Mouse (Mus musculus): ENCODE measurements around the gene Gm49510. TPM values are rescaled to one million over a fixed set of nuclear protein-coding genes. Genes with fewer than 3 reads are reported as not detected.

Gene Gm49510
- total RNA-seq, 2 experiments from 2014 or later: not detected

DNA sequence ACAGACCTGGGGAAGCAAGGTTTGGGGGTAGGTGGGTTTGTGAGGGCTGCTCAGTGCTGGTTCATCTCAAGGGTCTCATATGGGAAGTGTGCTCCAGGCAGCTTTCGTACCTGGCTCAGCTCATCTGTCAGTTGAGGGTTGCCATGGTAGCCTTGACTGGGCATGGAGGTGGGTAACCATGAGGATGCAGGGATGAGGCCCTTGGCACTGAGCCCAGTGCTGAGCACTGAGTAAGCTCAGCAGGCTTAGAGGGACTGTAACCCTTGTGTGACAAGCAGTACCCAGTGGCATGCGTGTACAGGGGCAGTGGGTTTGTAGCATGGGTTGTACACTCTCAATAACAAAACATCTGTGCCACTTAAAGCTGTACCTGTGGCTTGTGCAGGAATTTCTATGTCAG is 38.5 kb downstream of the Gm49510 start:
- DNase-seq (ENCODE audit: low spot score in 2 of 2): no peak

- DNase-seq (ENCODE audit: low spot score in 2 of 2): no peak
These were observed 40.9 kb downstream of the Gm49510 start for GRCm38 (mm10) chr15:78940325-78940724.

- DNase-seq (ENCODE audit: low spot score in 2 of 2): peak; percentile 83 to 84
These were observed 43.2 kb downstream of the Gm49510 start for GRCm38 (mm10) chr15:78942663-78943062.

- no peak for DNase-seq (ENCODE audit: low spot score in 2 of 2)
These were observed 46.8 kb downstream of the Gm49510 start for GRCm38 (mm10) chr15:78946232-78946631.

GRCm38 (mm10) chr15:78947657-78948056 is 48.2 kb downstream of the Gm49510 start, which contains the start of gene Triobp:
Gene Triobp, plus strand, starts transcription at chr15:78947724.
- DNase-seq (ENCODE audit: low spot score in 2 of 2): peak; percentile 69 to 75

DNA sequence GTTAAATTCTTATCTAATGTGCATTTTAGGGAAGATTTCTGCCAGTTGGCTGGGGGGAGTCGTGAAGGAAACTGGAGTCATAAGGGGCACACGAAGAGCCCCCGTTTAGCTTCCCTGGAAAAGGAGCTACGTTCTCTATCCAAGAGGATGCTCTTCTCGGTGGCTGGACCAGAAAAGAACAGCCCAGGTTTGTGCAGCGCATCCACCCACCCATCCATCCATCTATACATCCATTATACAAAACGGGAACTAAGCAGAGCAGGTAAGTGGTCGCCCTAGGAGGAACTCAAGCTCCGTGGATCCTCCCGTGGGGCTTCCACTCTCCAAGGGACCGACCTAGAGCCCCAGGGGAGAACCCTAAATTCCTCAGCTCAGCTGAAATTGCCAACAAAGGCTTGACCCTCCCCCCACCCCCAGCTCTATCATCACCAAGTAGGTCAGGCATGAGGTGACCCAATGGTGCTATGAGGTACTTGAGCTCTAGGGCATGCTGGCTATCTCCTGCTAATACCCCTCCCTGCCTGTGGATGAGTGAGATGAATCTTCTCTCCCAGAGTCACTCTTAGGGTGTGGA is 48.8 kb downstream of the Gm49510 start:
- no peak for DNase-seq (ENCODE audit: low spot score in 2 of 2)

GRCm38 (mm10) chr15:78948883-78949282 is 49.4 kb downstream of the Gm49510 start:
- no peak for DNase-seq (ENCODE audit: low spot score in 2 of 2)

- no peak for DNase-seq (ENCODE audit: low spot score in 2 of 2)
These were observed 56.2 kb downstream of the Gm49510 start for GRCm38 (mm10) chr15:78955663-78956062.

DNA sequence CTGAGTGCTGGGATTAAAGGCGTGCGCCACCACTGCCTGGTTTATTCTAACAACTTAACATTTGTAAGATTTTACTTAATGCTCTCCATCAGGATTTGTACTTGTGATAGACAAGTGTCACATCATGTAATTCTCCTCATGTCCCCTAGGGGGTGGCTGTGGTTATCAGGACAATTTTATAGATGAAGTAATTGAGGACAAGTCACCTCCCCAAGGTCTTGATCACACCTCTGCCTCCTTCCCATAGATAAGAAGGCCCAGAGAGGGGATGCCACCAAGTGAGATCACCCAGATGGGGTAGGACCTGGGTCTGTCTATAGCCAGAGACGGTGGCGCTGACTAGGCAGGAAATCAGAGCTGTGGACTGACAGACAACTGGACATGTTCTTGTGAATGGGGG is 56.9 kb downstream of the Gm49510 start:
- no peak for DNase-seq (ENCODE audit: low spot score in 2 of 2)

GRCm38 (mm10) chr15:78957021-78957420 is 57.6 kb downstream of the Gm49510 start:
- DNase-seq (ENCODE audit: low spot score in 2 of 2): no peak

GRCm38 (mm10) chr15:78959537-78959936 is 60.1 kb downstream of the Gm49510 start:
- no peak for DNase-seq (ENCODE audit: low spot score in 2 of 2)

- DNase-seq (ENCODE audit: low spot score in 2 of 2): peak in 1 of 2 experiments; percentile 49
These were observed 60.6 kb downstream of the Gm49510 start for GRCm38 (mm10) chr15:78960088-78960487.

DNA sequence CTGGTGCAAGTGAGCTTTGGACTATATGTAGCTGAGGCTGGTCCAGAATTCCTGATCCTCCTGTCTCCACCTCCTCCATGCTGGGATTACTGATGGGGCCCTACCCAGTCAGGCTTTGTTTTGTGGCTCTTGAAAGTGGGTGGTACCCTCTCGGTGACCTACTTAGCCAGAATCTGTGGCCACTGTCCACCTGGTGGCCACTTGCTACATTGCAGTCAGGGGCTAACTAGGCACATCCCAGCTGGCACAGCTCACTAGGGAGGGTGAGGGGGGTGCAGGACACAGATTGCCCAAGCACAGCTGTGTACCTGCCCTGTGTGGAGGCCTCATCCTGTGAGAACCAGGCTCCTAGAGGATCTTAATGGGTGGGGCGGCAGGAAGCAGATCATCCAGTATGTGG is 63.4 kb downstream of the Gm49510 start:
- DNase-seq (ENCODE audit: low spot score in 2 of 2): peak; percentile 68 to 73

Small RNA genes within 50 kb of the gene (microRNA-seq; reads per million reads assigned to microRNA genes)
- gene Mir6955 (ENCODE audit: borderline number of aligned reads in 2 of 2): 0 to 0.47 reads per million in 2 experiments

Other genes with a start within 250 kb of the Gm49510 start
- 1 to 10 TPM; 1.8 to 3.4 TPM for gene Elfn2, start 180.9 kb upstream of the Gm49510 start, total RNA-seq (2021)
- 10 to 100 TPM; 11.8 to 21.4 TPM for gene Mfng, start 126.2 kb upstream of the Gm49510 start, total RNA-seq (2021)
- 1 to 10 TPM; 5.6 to 8.1 TPM for gene Card10, start 96.6 kb upstream of the Gm49510 start, total RNA-seq (2021)
- 10 to 100 TPM; 36.2 to 53.1 TPM for gene Cdc42ep1, start 57.0 kb upstream of the Gm49510 start, total RNA-seq (2021)
- gene Lgals2, start 44.1 kb upstream of the Gm49510 start, total RNA-seq (2021): under 1 TPM in 1 of 2 experiments, not detected in 1; 0.54 TPM
- 10 to 100 TPM; 55.2 to 57.2 TPM for gene Gga1, start 22.5 kb upstream of the Gm49510 start, total RNA-seq (2021)
- 1 to 10 TPM; 4.1 to 6.5 TPM for gene Sh3bp1, start 101 bp downstream of the Gm49510 start, total RNA-seq (2021)
- 1 to 10 TPM; 3.1 to 5.4 TPM for gene Pdxp, start 14.3 kb downstream of the Gm49510 start, total RNA-seq (2021)
- gene Lgals1, start 27.1 kb downstream of the Gm49510 start, total RNA-seq (2021): 100 to 1,000 TPM; 300 to 824 TPM
- gene Nol12, start 35.3 kb downstream of the Gm49510 start, total RNA-seq (2021): 10 to 100 TPM; 41.2 to 47.0 TPM
- 100 to 1,000 TPM in 1 of 2 experiments, 10 to 100 TPM in 1; 97.1 to 105 TPM for gene Triobp, start 48.1 kb downstream of the Gm49510 start, total RNA-seq (2021)
- gene H1f0, start 128.8 kb downstream of the Gm49510 start, total RNA-seq (2021): 100 to 1,000 TPM in 1 of 2 experiments, 10 to 100 TPM in 1; 86.2 to 101 TPM
- gene Galr3, start 142.2 kb downstream of the Gm49510 start, total RNA-seq (2021): under 1 TPM in 1 of 2 experiments, not detected in 1; 0.27 TPM
- 10 to 100 TPM; 23.9 to 26.5 TPM for gene Ankrd54, start 163.2 kb downstream of the Gm49510 start, total RNA-seq (2021)
- 100 to 1,000 TPM; 136 to 139 TPM for gene Eif3l, start 175.5 kb downstream of the Gm49510 start, total RNA-seq (2021)
- gene Micall1, start 209.2 kb downstream of the Gm49510 start, total RNA-seq (2021): 10 to 100 TPM; 39.0 to 45.5 TPM
- 100 to 1,000 TPM; 137 to 150 TPM for gene Polr2f, start 241.3 kb downstream of the Gm49510 start, total RNA-seq (2021)
- gene 1700088E04Rik, start 241.6 kb downstream of the Gm49510 start, total RNA-seq (2021): 1 to 10 TPM; 7.2 to 8.2 TPM